In the genomic region with DNA sequence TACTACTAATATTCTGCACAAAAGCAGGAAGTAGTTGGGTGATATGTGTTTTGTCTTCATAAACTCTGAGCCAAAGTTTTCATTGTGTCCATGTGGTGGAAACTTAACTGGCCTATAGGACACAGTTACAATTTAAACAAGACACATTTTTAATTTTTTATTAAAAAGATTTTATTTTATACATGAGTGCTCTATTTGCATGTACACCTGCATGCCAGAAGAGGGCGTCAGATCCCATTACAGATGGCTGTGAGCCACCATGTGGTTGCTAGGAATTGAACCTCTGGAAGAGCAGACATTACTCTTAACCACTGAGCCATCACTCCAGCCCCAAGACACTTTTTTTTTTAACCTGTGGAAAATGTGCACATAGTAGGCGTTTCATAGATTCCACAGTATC, we compare ENCODE assay signal across 18 mouse cellular contexts. TPM values are rescaled to one million over a fixed set of nuclear protein-coding genes. Genes with fewer than 3 reads are reported as not detected.
A peak's percentile ranks its signal among the peaks of the same experiment; 100 is the strongest.
DNase-seq lines count a peak whose midpoint lies in the region; ATAC-seq and TF ChIP-seq lines count a peak whose summit lies in the region.
"Had no signal": no experiment of that assay in that cellular context is flagged by ENCODE, and none has a peak within 500 bp of the region (broad histone marks: within the 10 kb centered on the region; RNA-seq: fewer than 3 reads in every experiment).

No protein-coding gene starts in this region.

- no peak for ATAC-seq in intestine, postnatal 0 days
- ATAC-seq in intestine, embryonic 16.5 days = no peak
- ATAC-seq in lung, postnatal 0 days = no peak
- ATAC-seq in megakaryocyte-erythroid progenitor cell, adult 5-6 weeks (replicated peaks; ENCODE audit: low FRiP score, low TSS enrichment, poor library complexity, severe bottlenecking) = no peak
- ATAC-seq: forebrain, embryonic 15.5 days had no signal

- no peak for DNase-seq in lung, postnatal 0 days (ENCODE audit: low spot score)
- DNase-seq in lung, adult 2 months = no peak
- DNase-seq in MEL (ENCODE audit: low read depth, low spot score) = no peak
- no peak for DNase-seq in layer of hippocampus, postnatal 25 days (ENCODE audit: extremely low spot score in 1 of 2, low spot score in 1 of 2)
- DNase-seq: adrenal gland, postnatal 10 days; cerebellum, adult 11 months; cerebellum, adult 8-10 months; cerebellum, postnatal 14 days; gastrocnemius, postnatal 14 days; heart, postnatal 10 days; heart, postnatal 4 days had no signal

- peak; percentile 33 for TF ChIP-seq CTCF in intestine, postnatal 0 days (IDR thresholded peaks at IDR 0.05; ENCODE audit: low read depth)
- peak; percentile 43 for TF ChIP-seq CTCF in lung, postnatal 0 days (IDR thresholded peaks at IDR 0.05)
- TF ChIP-seq CTCF in lung, adult 2 months (IDR thresholded peaks at IDR 0.05; ENCODE audit: insufficient read depth, low read length) = no peak
- TF ChIP-seq CTCF in E14TG2a.4 (conservative IDR thresholded peaks at IDR 0.05; ENCODE audit: low read length) (peak; percentile 50), MEL (IDR thresholded peaks at IDR 0.05 in 2 of 3, conservative IDR thresholded peaks at IDR 0.05 in 1 of 3; ENCODE audit: control insufficient read depth in 1 of 3, insufficient read depth in 1 of 3, low read depth in 2 of 3, low read length in 3 of 3, poor library complexity in 1 of 3, severe bottlenecking in 1 of 3) (peak; percentile 25 to 33 (median 25); a peak in 4 of 6 replicates)

- TF ChIP-seq RAD21 in MEL (IDR thresholded peaks at IDR 0.05; ENCODE audit: low read depth, low read length) = peak; percentile 5

- H3K4me1 ChIP-seq in intestine, postnatal 0 days (replicated peaks; ENCODE audit: control insufficient read depth, insufficient read depth, low read length) = peaks cover 5% of the 10 kb centered on the region; the same call in 1 of the 2 replicates
- peaks cover 18% of the 10 kb centered on the region for H3K4me1 ChIP-seq in intestine, embryonic 16.5 days (ENCODE audit: control insufficient read depth, insufficient read depth, low read length)
- peaks cover 10% of the 10 kb centered on the region; the same call in 1 of the 2 replicates for H3K4me1 ChIP-seq in lung, postnatal 0 days (ENCODE audit: insufficient read depth, low read depth, low read length)
- peaks cover 4% of the 10 kb centered on the region for H3K4me1 ChIP-seq in lung, adult 2 months (ENCODE audit: control insufficient read depth, insufficient read depth, low read length)
- H3K4me1 ChIP-seq in E14TG2a.4 (replicated peaks; ENCODE audit: low read depth, low read length) = peaks cover 24% of the 10 kb centered on the region
- peaks cover 7 to 28% of the 10 kb centered on the region in 2 experiments for H3K4me1 ChIP-seq in MEL (ENCODE audit: control insufficient read depth in 1 of 2, insufficient read depth in 2 of 2, low read length in 2 of 2)

- no peak overlapping the region for H3K27ac ChIP-seq in intestine, postnatal 0 days (ENCODE audit: low read depth, low read length)
- no peak overlapping the region for H3K27ac ChIP-seq in intestine, embryonic 16.5 days (ENCODE audit: low read length)
- no peak overlapping the region for H3K27ac ChIP-seq in lung, postnatal 0 days (ENCODE audit: low read length)
- H3K27ac ChIP-seq in MEL (ENCODE audit: control insufficient read depth, low read depth, low read length) = no peak overlapping the region
- H3K27ac ChIP-seq: embryonic facial prominence, embryonic 12.5 days; forebrain, embryonic 15.5 days; hindbrain, embryonic 12.5 days had no signal

- no peak overlapping the region for H3K4me2 ChIP-seq in intestine, postnatal 0 days (replicated peaks; ENCODE audit: low read depth)
- no peak overlapping the region for H3K4me2 ChIP-seq in intestine, embryonic 16.5 days (ENCODE audit: low read depth, low read length)
- no peak overlapping the region for H3K4me2 ChIP-seq in lung, postnatal 0 days (replicated peaks; ENCODE audit: low read depth, low read length)
- H3K4me2 ChIP-seq: embryonic facial prominence, embryonic 12.5 days; forebrain, embryonic 15.5 days; hindbrain, embryonic 12.5 days had no signal

- H3K27me3 ChIP-seq in intestine, postnatal 0 days (replicated peaks; ENCODE audit: control insufficient read depth, insufficient read depth, low read length) = no peaks in the 10 kb centered on the region
- no peaks in the 10 kb centered on the region for H3K27me3 ChIP-seq in intestine, embryonic 16.5 days (replicated peaks; ENCODE audit: control insufficient read depth, insufficient read depth, low read length)
- no peaks in the 10 kb centered on the region for H3K27me3 ChIP-seq in lung, postnatal 0 days (replicated peaks; ENCODE audit: insufficient read depth, low read length)
- no peaks in the 10 kb centered on the region for H3K27me3 ChIP-seq in E14TG2a.4 (ENCODE audit: insufficient read depth, low read length)
- H3K27me3 ChIP-seq in MEL (ENCODE audit: control insufficient read depth in 1 of 2, insufficient read depth in 2 of 2, low read length in 2 of 2) = no peaks in the 10 kb centered on the region
- H3K27me3 ChIP-seq: embryonic facial prominence, embryonic 12.5 days; forebrain, embryonic 15.5 days; hindbrain, embryonic 12.5 days had no signal

- WGBS in intestine, postnatal 0 days = 66% methylated on average over 2 of the region's 2 CpGs
- WGBS in intestine, embryonic 16.5 days = 60% methylated on average over 2 of the region's 2 CpGs
- 61% methylated on average over 2 of the region's 2 CpGs for WGBS in lung, postnatal 0 days
- WGBS in lung, adult 2 months = 58% methylated on average over 2 of the region's 2 CpGs

- TF ChIP-seq POLR2A in lung, adult 2 months (IDR thresholded peaks at IDR 0.05; ENCODE audit: borderline replicate concordance, extremely low read depth, low read depth, low read length) = no peak
- no peak for TF ChIP-seq POLR2A in MEL (IDR thresholded peaks at IDR 0.05; ENCODE audit: control insufficient read depth in 1 of 2, insufficient read depth in 1 of 2, low read depth in 1 of 2, low read length in 2 of 2, poor library complexity in 1 of 2)

- H3K36me3 ChIP-seq in intestine, postnatal 0 days (ENCODE audit: control insufficient read depth, insufficient read depth) = no peaks in the 10 kb centered on the region
- H3K36me3 ChIP-seq in intestine, embryonic 16.5 days (ENCODE audit: control insufficient read depth, insufficient read depth, low read length) = no peaks in the 10 kb centered on the region
- no peaks in the 10 kb centered on the region for H3K36me3 ChIP-seq in lung, postnatal 0 days (ENCODE audit: insufficient read depth, low read length)
- peaks cover 37% of the 10 kb centered on the region for H3K36me3 ChIP-seq in E14TG2a.4 (ENCODE audit: insufficient read depth, low read length)
- peaks cover 2 to 30% of the 10 kb centered on the region in 2 experiments; a peak in 3 of 4 replicates for H3K36me3 ChIP-seq in MEL (ENCODE audit: control insufficient read depth in 1 of 2, insufficient read depth in 2 of 2, low read length in 2 of 2)
- H3K36me3 ChIP-seq: embryonic facial prominence, embryonic 12.5 days had no signal

- no peak overlapping the region for H3K9ac ChIP-seq in intestine, postnatal 0 days (ENCODE audit: low read depth, low read length)
- no peak overlapping the region for H3K9ac ChIP-seq in intestine, embryonic 16.5 days (ENCODE audit: low read depth, low read length)
- H3K9ac ChIP-seq in lung, postnatal 0 days (replicated peaks; ENCODE audit: low read depth) = no peak overlapping the region
- no peak overlapping the region for H3K9ac ChIP-seq in MEL (ENCODE audit: control insufficient read depth, low read depth, low read length, poor library complexity, severe bottlenecking)
- H3K9ac ChIP-seq: embryonic facial prominence, embryonic 12.5 days; forebrain, embryonic 15.5 days; hindbrain, embryonic 12.5 days had no signal

- H3K79me2 ChIP-seq in MEL (ENCODE audit: control insufficient read depth, insufficient read depth, low read length, poor library complexity) = peaks cover 9% of the 10 kb centered on the region

- H3K4me3 ChIP-seq in intestine, postnatal 0 days (ENCODE audit: low read depth, low read length) = no peak overlapping the region
- no peak overlapping the region for H3K4me3 ChIP-seq in intestine, embryonic 16.5 days (ENCODE audit: low read length)
- no peak overlapping the region for H3K4me3 ChIP-seq in lung, postnatal 0 days (ENCODE audit: low read depth, low read length)
- no peak overlapping the region for H3K4me3 ChIP-seq in lung, adult 2 months (replicated peaks; ENCODE audit: extremely low read depth, low read depth, low read length)
- H3K4me3 ChIP-seq in E14TG2a.4 (replicated peaks; ENCODE audit: low read length) (no peak overlapping the region), MEL (ENCODE audit: control insufficient read depth in 1 of 2, insufficient read depth in 1 of 2, low read depth in 2 of 2, low read length in 2 of 2) (no peak overlapping the region)
- H3K4me3 ChIP-seq: embryonic facial prominence, embryonic 12.5 days; forebrain, embryonic 15.5 days; hindbrain, embryonic 12.5 days had no signal

- TF ChIP-seq EP300 in lung, postnatal 0 days (IDR thresholded peaks at IDR 0.05) = no peak
- TF ChIP-seq EP300 in MEL (IDR thresholded peaks at IDR 0.05; ENCODE audit: low read depth in 1 of 2, low read length in 2 of 2) = no peak

- no peaks in the 10 kb centered on the region for H3K9me3 ChIP-seq in intestine, postnatal 0 days (ENCODE audit: control insufficient read depth)
- no peaks in the 10 kb centered on the region for H3K9me3 ChIP-seq in intestine, embryonic 16.5 days (ENCODE audit: control insufficient read depth, low read length)
- no peaks in the 10 kb centered on the region for H3K9me3 ChIP-seq in lung, postnatal 0 days (ENCODE audit: low read length)
- H3K9me3 ChIP-seq in E14TG2a.4 (ENCODE audit: low read length) (no peaks in the 10 kb centered on the region), MEL (replicated peaks; ENCODE audit: insufficient read depth, low read length) (no peaks in the 10 kb centered on the region)
- H3K9me3 ChIP-seq: embryonic facial prominence, embryonic 12.5 days; forebrain, embryonic 15.5 days; hindbrain, embryonic 12.5 days had no signal

RNA-seq across cellular contexts. Expression of a gene that starts 5.3 kb away (rescaled TPM):
- polyA plus RNA-seq in intestine, postnatal 0 days (2015; fragmentation: Nextera tagmentation; extraction: Ambion mirVana) = 46.3 and 54.7 TPM in 2 replicates
- 90.6 and 94.4 TPM in 2 replicates for polyA plus RNA-seq in intestine, embryonic 16.5 days (2015; fragmentation: Nextera tagmentation; extraction: Ambion mirVana)
- polyA plus RNA-seq in lung, postnatal 0 days (2015; fragmentation: Nextera tagmentation; extraction: Ambion mirVana) = 75.1 and 79.3 TPM in 2 replicates
- 74.3 and 82.4 TPM in 2 replicates for polyA plus RNA-seq in lung, adult 2 months (2012; rRNA removed)
- total RNA-seq in MEL (2012; rRNA removed) = 34.9 and 36.7 TPM in 2 replicates
- 10 to 100 TPM in 1 of 2 experiments, not detected in 1; 63.9 TPM for polyA plus RNA-seq in MEL (2012; ENCODE audit: insufficient read depth in 1 of 2, insufficient read length in 2 of 2, low read depth in 1 of 2, low replicate concordance in 2 of 2, missing spikeins in 1 of 2)
- total RNA-seq in megakaryocyte-erythroid progenitor cell, adult 5-6 weeks (2014; fragmentation: Nextera tagmentation) = 63.4 and 65.1 TPM in 2 replicates
- total RNA-seq in megakaryocyte-erythroid progenitor cell, adult 5-6 weeks (2017) = 13.8 and 63.5 TPM in 2 replicates
- 100 to 1,000 TPM; 199 to 226 TPM for total RNA-seq in layer of hippocampus, postnatal 25 days (2021)

RNA-seq across cellular contexts. Expression of a gene that starts 58.6 kb away (rescaled TPM):
- polyA plus RNA-seq in intestine, postnatal 0 days (2015; fragmentation: Nextera tagmentation; extraction: Ambion mirVana) = 35.6 and 35.9 TPM in 2 replicates
- polyA plus RNA-seq in intestine, embryonic 16.5 days (2015; fragmentation: Nextera tagmentation; extraction: Ambion mirVana) = 49.0 and 55.4 TPM in 2 replicates
- 47.9 and 50.7 TPM in 2 replicates for polyA plus RNA-seq in lung, postnatal 0 days (2015; fragmentation: Nextera tagmentation; extraction: Ambion mirVana)
- 73.8 and 108 TPM in 2 replicates for polyA plus RNA-seq in lung, adult 2 months (2012; rRNA removed)
- 111 and 121 TPM in 2 replicates for total RNA-seq in MEL (2012; rRNA removed)
- 100 to 1,000 TPM in 1 of 2 experiments, not detected in 1; 201 TPM for polyA plus RNA-seq in MEL (2012; ENCODE audit: insufficient read depth in 1 of 2, insufficient read length in 2 of 2, low read depth in 1 of 2, low replicate concordance in 2 of 2, missing spikeins in 1 of 2)
- total RNA-seq in megakaryocyte-erythroid progenitor cell, adult 5-6 weeks (2014; fragmentation: Nextera tagmentation) = 107 and 145 TPM in 2 replicates
- 73.2 and 84.1 TPM in 2 replicates for total RNA-seq in megakaryocyte-erythroid progenitor cell, adult 5-6 weeks (2017)
- total RNA-seq in layer of hippocampus, postnatal 25 days (2021) = 100 to 1,000 TPM; 169 to 188 TPM
